Mouse (Mus musculus): ENCODE results near the gene Arhgap23.

DNA sequence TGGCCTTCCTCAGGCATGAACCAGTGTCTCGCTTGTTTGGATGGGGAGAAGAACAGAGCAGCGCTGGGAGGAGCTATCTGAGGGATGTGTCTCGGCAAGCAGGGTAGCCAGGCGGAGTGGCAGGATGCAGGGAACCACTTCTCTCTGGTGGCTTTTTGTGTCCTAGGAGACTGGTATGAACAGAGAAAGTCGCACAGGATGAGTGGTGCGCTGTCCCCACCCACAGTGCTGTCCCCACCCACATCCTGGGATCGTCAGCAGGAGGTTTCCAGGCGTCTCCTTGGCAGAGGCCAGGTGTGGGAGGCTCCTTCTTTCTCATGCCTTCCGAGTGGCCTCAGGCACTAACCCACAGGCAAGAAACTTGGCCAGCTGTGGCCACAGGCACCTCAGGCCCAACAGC, 87.0 kb downstream of the Arhgap23 start:
- TF ChIP-seq CTCF (IDR thresholded peaks at IDR 0.05; ENCODE audit: extremely low read depth, insufficient read length, insufficient replicate concordance, low read depth, low read length) (no peak), POLR2A (IDR thresholded peaks at IDR 0.05; ENCODE audit: low read depth, low read length) (no peak)
